Mouse (Mus musculus) midbrain, embryonic 13.5 days (tissue): ENCODE data around the gene Hmga2. TPM values are rescaled to one million over a fixed set of nuclear protein-coding genes. Genes with fewer than 3 reads are reported as not detected.

Experiments used
- ATAC-seq: fragments of 200-750 bp; cut with Nextera tagmentation; 2 replicates; pipeline ENCODE4 v1.8.0; 2017; ENCODE audit warnings: mild to moderate bottlenecking, moderate TSS enrichment, moderate library complexity
- H3K27ac ChIP-seq: fragments of 300-500 bp; sonication (generic); 2 replicates; pipeline ENCODE4 v1.5.1; 2015; ENCODE audit warnings: inconsistent platforms, mild to moderate bottlenecking, moderate library complexity
- H3K27me3 ChIP-seq: fragments of 300-500 bp; sonication (generic); 2 replicates; pipeline ENCODE4 v1.6.1; 2015; ENCODE audit warnings: mild to moderate bottlenecking, inconsistent platforms
- H3K36me3 ChIP-seq: fragments of 300-500 bp; sonication (generic); 2 replicates; pipeline ENCODE4 v1.6.1; 2015; ENCODE audit warnings: mild to moderate bottlenecking, inconsistent platforms
- H3K4me1 ChIP-seq: fragments of 300-500 bp; sonication (generic); replicated peaks from 2 replicates; pipeline ENCODE4 v1.6.1; 2015; ENCODE audit warnings: inconsistent platforms
- H3K4me2 ChIP-seq: fragments of 300-500 bp; sonication (generic); replicated peaks from 2 replicates; pipeline ENCODE4 v1.6.1; 2015; ENCODE audit warnings: moderate library complexity, mild to moderate bottlenecking, inconsistent platforms
- H3K4me3 ChIP-seq: fragments of 300-500 bp; sonication (generic); replicated peaks from 2 replicates; pipeline ENCODE4 v1.5.1; 2015; ENCODE audit warnings: mild to moderate bottlenecking, inconsistent platforms
- H3K9ac ChIP-seq: fragments of 300-500 bp; sonication (generic); replicated peaks from 2 replicates; pipeline ENCODE4 v1.6.1; 2015; ENCODE audit warnings: mild to moderate bottlenecking, inconsistent platforms
- H3K9me3 ChIP-seq: fragments of 300-500 bp; sonication (generic); 2 replicates; pipeline ENCODE4 v1.6.1; 2016; ENCODE audit warnings: mild to moderate bottlenecking, inconsistent platforms
- WGBS: fragments of 180-500 bp; shearing (Covaris S2); methylation state at CpG from one replicate; pipeline ENCODE4 v1.1.7; 2015; 5-methylcytosine and 5-hydroxymethylcytosine counted together
- polyA plus RNA-seq: library from polyadenylated mRNA; unstranded; fragments of >200 nt; fragmentation: Nextera tagmentation; extraction: Ambion mirVana; gene quantifications from 2 replicates; pipeline ENCODE4 v1.2.1, GENCODE M21; 2015

The Hmga2 gene
- polyA plus RNA-seq, 1 experiment from 2014 or later, result 3.6 TPM

GRCm38 (mm10) chr10:120465121-120465520 is 11.1 kb downstream of the Hmga2 start:
- Histone ChIP-seq H3K36me3 (no peaks in the 10 kb centered on the region), H3K27ac (no peak overlapping the region), H3K9me3 (no peaks in the 10 kb centered on the region), H3K27me3 (no peaks in the 10 kb centered on the region), H3K4me2 (no peak overlapping the region), H3K9ac (no peak overlapping the region), H3K4me1 (peaks cover 5% of the 10 kb centered on the region; the same call in 1 of the 2 replicates), H3K4me3 (no peak overlapping the region)
- no peak for ATAC-seq
- 85% methylated on average over 5 of the region's 5 CpGs for WGBS

- H3K9me3 ChIP-seq, result no peaks in the 10 kb centered on the region
- no peak overlapping the region for H3K9ac ChIP-seq
- no peaks in the 10 kb centered on the region for H3K27me3 ChIP-seq
- H3K4me3 ChIP-seq, result no peak overlapping the region
- no peak overlapping the region for H3K4me2 ChIP-seq
- no peak overlapping the region for H3K27ac ChIP-seq
- WGBS, result 38% methylated on average over 5 of the region's 5 CpGs
- ATAC-seq, result no peak
- H3K4me1 ChIP-seq, result peaks cover 5% of the 10 kb centered on the region; the same call in 1 of the 2 replicates
- H3K36me3 ChIP-seq, result no peaks in the 10 kb centered on the region
Observed at GRCm38 (mm10) chr10:120461769-120462168, 14.5 kb downstream of the Hmga2 start.

GRCm38 (mm10) chr10:120461301-120461700 is 15.0 kb downstream of the Hmga2 start:
- no peaks in the 10 kb centered on the region for H3K9me3 ChIP-seq
- H3K4me2 ChIP-seq, result no peak overlapping the region
- no peak overlapping the region for H3K4me3 ChIP-seq
- peaks cover 5% of the 10 kb centered on the region; the same call in 1 of the 2 replicates for H3K4me1 ChIP-seq
- no peaks in the 10 kb centered on the region for H3K27me3 ChIP-seq
- H3K36me3 ChIP-seq, result no peaks in the 10 kb centered on the region
- no peak for ATAC-seq
- WGBS, result 71% methylated on average over 5 of the region's 5 CpGs
- H3K9ac ChIP-seq, result no peak overlapping the region
- H3K27ac ChIP-seq, result no peak overlapping the region

GRCm38 (mm10) chr10:120458866-120459265 is 17.4 kb downstream of the Hmga2 start:
- no peaks in the 10 kb centered on the region for H3K27me3 ChIP-seq
- H3K4me2 ChIP-seq, result no peak overlapping the region
- no peak overlapping the region for H3K4me3 ChIP-seq
- no peaks in the 10 kb centered on the region for H3K9me3 ChIP-seq
- H3K4me1 ChIP-seq, result peaks cover 5% of the 10 kb centered on the region; the same call in 1 of the 2 replicates
- H3K9ac ChIP-seq, result no peak overlapping the region
- whole genome bisulfite sequencing, result 97% methylated on average over 8 of the region's 8 CpGs
- no peak overlapping the region for H3K27ac ChIP-seq
- H3K36me3 ChIP-seq, result no peaks in the 10 kb centered on the region
- ATAC-seq, result no peak

- no peak overlapping the region for H3K9ac ChIP-seq
- H3K27me3 ChIP-seq, result no peaks in the 10 kb centered on the region
- no peak for ATAC-seq
- H3K4me2 ChIP-seq, result peak overlapping the region; percentile 42
- H3K4me3 ChIP-seq, result peak overlapping the region; percentile 3; the same call in 1 of the 2 replicates
- no peaks in the 10 kb centered on the region for H3K36me3 ChIP-seq
- H3K4me1 ChIP-seq, result peaks cover 14% of the 10 kb centered on the region
- H3K9me3 ChIP-seq, result no peaks in the 10 kb centered on the region
- 36% methylated on average over 19 of the region's 19 CpGs for WGBS
- H3K27ac ChIP-seq, result no peak overlapping the region
Observed at GRCm38 (mm10) chr10:120449661-120450284, 26.5 kb downstream of the Hmga2 start.

- no peak for ATAC-seq
- Histone ChIP-seq H3K9me3 (no peaks in the 10 kb centered on the region), H3K9ac (no peak overlapping the region), H3K27ac (no peak overlapping the region), H3K4me2 (no peak overlapping the region), H3K36me3 (no peaks in the 10 kb centered on the region), H3K4me1 (peaks cover 20% of the 10 kb centered on the region), H3K4me3 (no peak overlapping the region), H3K27me3 (no peaks in the 10 kb centered on the region)
- 92% methylated on average over 6 of the region's 6 CpGs for WGBS
Observed at GRCm38 (mm10) chr10:120446799-120447198, 29.5 kb downstream of the Hmga2 start.

- H3K4me2 ChIP-seq, result no peak overlapping the region
- H3K27ac ChIP-seq, result no peak overlapping the region
- H3K4me3 ChIP-seq, result no peak overlapping the region
- no peak for ATAC-seq
- no peak overlapping the region for H3K9ac ChIP-seq
- peaks cover 26% of the 10 kb centered on the region for H3K4me1 ChIP-seq
- no peaks in the 10 kb centered on the region for H3K36me3 ChIP-seq
- 89% methylated on average over 9 of the region's 9 CpGs for WGBS
- H3K9me3 ChIP-seq, result no peaks in the 10 kb centered on the region
- no peaks in the 10 kb centered on the region for H3K27me3 ChIP-seq
Observed at GRCm38 (mm10) chr10:120446206-120446605, 30.1 kb downstream of the Hmga2 start.

GRCm38 (mm10) chr10:120444463-120445070 is 31.7 kb downstream of the Hmga2 start:
- WGBS, result 89% methylated on average over 9 of the region's 9 CpGs
- H3K4me2 ChIP-seq, result no peak overlapping the region
- H3K4me1 ChIP-seq, result peaks cover 22% of the 10 kb centered on the region
- H3K27ac ChIP-seq, result no peak overlapping the region
- H3K9me3 ChIP-seq, result no peaks in the 10 kb centered on the region
- H3K4me3 ChIP-seq, result no peak overlapping the region
- H3K9ac ChIP-seq, result no peak overlapping the region
- H3K27me3 ChIP-seq, result no peaks in the 10 kb centered on the region
- no peak for ATAC-seq
- no peaks in the 10 kb centered on the region for H3K36me3 ChIP-seq

- Histone ChIP-seq H3K4me1 (peaks cover 16% of the 10 kb centered on the region), H3K36me3 (no peaks in the 10 kb centered on the region), H3K27me3 (no peaks in the 10 kb centered on the region), H3K4me2 (no peak overlapping the region), H3K4me3 (no peak overlapping the region), H3K27ac (no peak overlapping the region), H3K9ac (no peak overlapping the region), H3K9me3 (no peaks in the 10 kb centered on the region)
- WGBS, result 52% methylated on average over 10 of the region's 10 CpGs
- ATAC-seq, result no peak
Observed at GRCm38 (mm10) chr10:120443757-120444311, 32.4 kb downstream of the Hmga2 start.

- Histone ChIP-seq H3K36me3 (no peaks in the 10 kb centered on the region), H3K4me1 (peaks cover 16% of the 10 kb centered on the region), H3K4me2 (no peak overlapping the region), H3K9me3 (no peaks in the 10 kb centered on the region), H3K27ac (no peak overlapping the region), H3K27me3 (no peaks in the 10 kb centered on the region), H3K9ac (no peak overlapping the region), H3K4me3 (no peak overlapping the region)
- ATAC-seq, result no peak
- 40% methylated on average over 11 of the region's 11 CpGs for WGBS
Observed at GRCm38 (mm10) chr10:120441254-120441653, 35.0 kb downstream of the Hmga2 start.

GRCm38 (mm10) chr10:120434433-120434832 is 41.8 kb downstream of the Hmga2 start:
- Histone ChIP-seq H3K9me3 (no peaks in the 10 kb centered on the region), H3K4me3 (no peak overlapping the region), H3K9ac (no peak overlapping the region), H3K27me3 (no peaks in the 10 kb centered on the region), H3K36me3 (no peaks in the 10 kb centered on the region), H3K4me1 (no peaks in the 10 kb centered on the region; the same call in 1 of the 2 replicates), H3K27ac (no peak overlapping the region), H3K4me2 (no peak overlapping the region)
- ATAC-seq, result no peak
- WGBS, result 55% methylated on average over 7 of the region's 7 CpGs

- H3K4me2 ChIP-seq, result no peak overlapping the region
Observed at GRCm38 (mm10) chr10:120433463-120433815, 42.8 kb downstream of the Hmga2 start.

More at GRCm38 (mm10) chr10:120433463-120433815, 42.8 kb downstream of the Hmga2 start:
- Histone ChIP-seq H3K9me3 (no peaks in the 10 kb centered on the region), H3K27me3 (no peaks in the 10 kb centered on the region), H3K4me3 (no peak overlapping the region), H3K4me1 (no peaks in the 10 kb centered on the region; the same call in none of the 2 replicates), H3K27ac (no peak overlapping the region), H3K36me3 (no peaks in the 10 kb centered on the region), H3K9ac (no peak overlapping the region)
- WGBS, result 84% methylated on average over 4 of the region's 5 CpGs
- no peak for ATAC-seq
